Mouse (Mus musculus) urinary bladder, postnatal 36 days (tissue): Measurements from ENCODE around the gene Ahctf1.

Source experiments
- DNase-seq, 2 experiments: peaks; one replicate each; pipeline ENCODE4 v3.0.0; 2022; ENCODE audit warnings: low spot score in 2 of 2, mixed read lengths in 1 of 2

Ahctf1 gene

GRCm38 (mm10) chr1:179713367-179713766, 90.1 kb downstream of the Ahctf1 start:
- no peak for DNase-seq

DNA sequence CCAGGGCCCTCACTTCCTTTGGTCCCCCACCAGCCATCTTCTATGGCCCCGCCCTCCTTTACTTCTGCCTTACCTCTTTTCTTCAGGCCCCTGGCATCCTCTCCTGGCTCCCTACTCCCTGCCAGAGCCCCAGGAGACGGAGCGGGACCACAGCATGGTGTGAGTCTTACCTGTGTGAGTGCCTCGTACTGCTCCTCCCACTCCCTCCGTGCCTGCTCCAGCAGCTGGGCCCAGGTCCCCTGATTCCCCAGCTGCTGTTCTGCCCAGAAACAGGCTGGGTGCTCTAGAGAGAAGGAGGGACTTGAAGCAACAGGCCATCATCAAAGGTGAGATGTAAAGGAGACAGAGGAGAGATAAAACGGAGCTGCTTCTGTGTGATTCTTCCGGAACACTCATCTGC, 90.8 kb downstream of the Ahctf1 start:
- no peak for DNase-seq

GRCm38 (mm10) chr1:179710739-179711138, 92.7 kb downstream of the Ahctf1 start:
- DNase-seq: no peak

DNA sequence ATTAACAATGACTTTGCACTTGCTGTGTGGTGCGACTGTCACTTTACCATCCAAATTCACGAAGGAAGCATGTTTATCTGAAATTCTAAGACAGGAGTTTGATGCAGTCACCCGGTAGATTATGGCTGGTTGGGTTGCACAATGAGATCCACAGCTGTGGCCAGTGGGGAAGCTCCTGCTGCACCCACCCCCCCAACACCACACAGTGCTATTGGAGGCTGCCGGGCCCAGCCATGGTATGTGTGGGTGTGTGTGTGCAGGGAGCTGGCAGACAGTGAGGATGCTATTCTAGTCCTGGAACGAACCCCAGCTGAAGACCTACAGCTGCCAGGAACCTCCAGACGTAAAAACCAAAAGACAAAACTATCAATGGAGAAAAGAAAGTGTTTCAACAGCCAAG, 94.1 kb downstream of the Ahctf1 start:
- DNase-seq: peak in 1 of 2 experiments; percentile 22

DNA sequence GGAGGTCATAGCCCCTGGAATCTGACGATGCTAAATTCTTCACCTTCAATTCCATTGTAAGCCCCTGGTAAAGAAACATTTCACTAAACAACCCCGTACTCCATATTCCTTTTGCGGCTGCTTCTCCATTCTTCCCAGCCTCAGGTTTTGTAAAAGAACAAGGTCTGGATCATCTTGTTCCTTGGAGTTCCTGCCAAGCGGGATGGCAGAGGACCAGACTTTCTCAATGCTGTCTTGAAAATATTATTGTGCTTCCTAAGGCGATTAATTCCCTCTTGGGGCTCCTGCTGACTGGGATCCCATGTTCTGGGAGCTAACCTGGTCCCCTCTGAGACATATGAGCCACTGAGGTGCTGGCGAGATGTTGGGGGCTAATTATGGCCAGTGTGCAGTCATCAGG, 98.3 kb downstream of the Ahctf1 start:
- peak; percentile 12 to 51 for DNase-seq

DNA sequence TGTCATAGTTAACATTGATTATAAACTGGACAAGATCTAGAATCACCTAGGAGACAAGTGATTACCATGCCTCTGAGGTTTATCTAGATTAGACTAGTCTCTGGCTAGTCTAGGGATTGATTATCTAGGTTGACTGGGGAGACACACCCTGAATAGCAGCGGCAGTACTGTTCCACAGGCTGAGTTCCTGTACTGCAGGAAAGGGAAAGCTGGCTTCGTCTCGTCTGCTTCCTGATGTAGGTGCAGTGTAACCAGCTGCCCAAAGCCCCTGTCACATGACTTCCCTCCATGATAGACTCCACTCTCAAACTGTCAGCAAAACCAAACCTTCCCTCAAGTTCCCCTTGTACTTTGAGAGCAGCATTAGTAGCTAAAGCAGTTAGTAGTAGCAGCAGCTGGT, 99.3 kb downstream of the Ahctf1 start:
- no peak for DNase-seq
